Mouse (Mus musculus) erythroblast, adult 5-6 weeks (primary cell): ENCODE results near the gene Clspn. TPM values are rescaled to one million over a fixed set of nuclear protein-coding genes. Genes with fewer than 3 reads are reported as not detected.

Experiments used
- ATAC-seq: replicated peaks from 2 replicates; pipeline ENCODE4 v1.8.0; 2016; ENCODE audit warnings: moderate number of reproducible peaks, mild to moderate bottlenecking, moderate TSS enrichment, inconsistent platforms; ENCODE audit not compliant: poor library complexity, low FRiP score, severe bottlenecking
- total RNA-seq, 2 experiments: library from RNA; stranded (forward) in 1 of 2; stranded (reverse) in 1 of 2; fragments of 150-400 nt in 1 of 2; fragments of 200-764, 138-1000 nt in 1 of 2; gene quantifications; 2 replicates each; pipeline versions ENCODE4 v1.2.3 to v1.2.4; 2015 to 2017; ENCODE audit warnings: low replicate concordance in 2 of 2

Gene Clspn
- total RNA-seq, 2 experiments from 2014 or later = 24.4 to 121 TPM

- no peak for ATAC-seq
These were observed 70.4 kb downstream of the Clspn start for GRCm38 (mm10) chr4:126627021-126627681.

DNA sequence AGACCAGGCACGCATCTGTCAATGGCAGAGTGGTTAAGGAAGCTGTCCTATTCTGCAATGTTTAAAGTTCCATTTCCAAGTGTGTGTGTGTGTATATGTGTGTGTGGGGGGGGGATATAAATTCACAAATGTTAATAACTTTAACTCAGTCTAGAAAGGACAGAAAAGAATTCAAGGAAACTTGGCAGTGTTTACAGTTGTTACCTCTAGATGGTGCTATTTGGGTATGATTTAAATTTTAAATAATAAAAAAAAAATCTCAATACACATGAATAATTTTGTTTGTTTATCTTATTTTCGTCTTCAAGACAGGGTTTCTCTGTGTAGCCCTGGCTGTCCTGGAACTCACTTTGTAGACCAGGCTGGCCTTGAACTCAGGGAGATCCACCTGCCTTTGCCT is 75.2 kb downstream of the Clspn start:
- ATAC-seq = no peak

GRCm38 (mm10) chr4:126632668-126633067 is 75.9 kb downstream of the Clspn start:
- ATAC-seq = no peak

DNA sequence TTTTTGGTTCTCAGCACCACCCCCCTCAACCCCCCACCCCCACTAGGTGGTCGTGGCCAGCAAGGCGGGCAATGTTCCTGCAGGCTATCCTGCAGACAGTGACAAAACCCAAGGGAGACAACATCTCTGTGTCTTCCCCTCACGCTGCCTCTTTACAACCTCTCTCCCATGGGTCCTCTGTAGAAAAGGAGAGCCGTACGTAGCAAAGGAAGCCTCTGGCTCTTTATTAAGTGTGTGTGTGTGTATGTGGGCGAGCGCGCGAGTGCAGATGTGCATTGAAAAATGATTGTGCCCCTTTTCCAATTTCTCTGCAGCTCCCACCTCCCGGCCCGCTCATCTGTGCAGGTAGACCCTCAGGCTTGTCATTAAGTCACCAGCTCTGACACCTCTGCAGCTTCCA is 79.6 kb downstream of the Clspn start:
- ATAC-seq = no peak

DNA sequence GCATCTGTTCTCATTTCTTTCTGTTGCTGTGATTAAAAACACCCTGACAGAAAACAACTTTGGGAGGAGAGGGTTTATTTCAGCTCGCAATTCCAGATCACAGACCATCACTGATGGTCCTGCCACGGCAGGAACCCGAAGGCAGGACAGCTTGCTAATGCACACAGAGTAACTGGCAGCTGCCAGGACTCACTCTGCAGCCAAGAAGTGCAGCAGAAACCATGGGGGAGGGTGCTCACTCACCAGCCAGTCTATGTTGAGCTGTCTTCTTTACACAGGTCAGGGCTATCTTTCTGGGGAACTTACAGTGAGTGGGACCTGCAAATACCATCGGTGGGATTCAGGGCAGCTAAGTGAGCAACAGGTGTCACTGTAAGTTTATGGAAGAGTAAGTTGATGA is 80.7 kb downstream of the Clspn start:
- ATAC-seq = no peak

- ATAC-seq = no peak
These were observed 82.6 kb downstream of the Clspn start for GRCm38 (mm10) chr4:126639339-126639738.

DNA sequence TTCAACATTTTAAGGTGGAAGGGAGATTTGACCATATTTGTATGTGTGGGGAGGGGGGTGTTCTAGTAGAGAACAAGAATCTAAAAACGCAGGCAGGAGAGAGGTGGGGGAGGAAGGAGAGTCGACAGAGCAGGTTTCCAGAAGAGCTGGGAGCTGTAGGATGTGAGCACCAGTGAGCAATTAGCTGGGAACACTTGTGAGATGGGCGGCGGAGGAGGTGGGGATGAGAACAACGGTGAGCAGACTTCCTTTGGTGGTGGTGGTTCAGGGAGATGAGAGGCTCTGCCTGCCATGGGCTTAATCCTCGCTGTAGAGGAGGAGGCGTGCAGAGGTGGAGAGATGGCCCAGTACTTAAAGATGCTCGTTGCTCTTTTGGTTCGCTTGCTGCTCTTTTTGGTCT is 85.2 kb downstream of the Clspn start:
- ATAC-seq = no peak

Other genes with a start within 250 kb of the Clspn start
- 0.77 and 2.1 TPM in 2 replicates for gene Adprhl2, start 235.2 kb upstream of the Clspn start, total RNA-seq (2015; ENCODE audit: low replicate concordance)
- gene Adprhl2, start 235.2 kb upstream of the Clspn start, total RNA-seq (2017; ENCODE audit: low replicate concordance) = 4.3 and 4.6 TPM in 2 replicates
- not detected in 2 replicates for gene Tekt2, start 231.2 kb upstream of the Clspn start, total RNA-seq (2015; ENCODE audit: low replicate concordance)
- gene Tekt2, start 231.2 kb upstream of the Clspn start, total RNA-seq (2017; ENCODE audit: low replicate concordance) = not detected in 2 replicates
- gene Ago3, start 127.4 kb upstream of the Clspn start, total RNA-seq (2015; ENCODE audit: low replicate concordance) = 1.5 and 20.0 TPM in 2 replicates
- 0.77 and 1.5 TPM in 2 replicates for gene Ago3, start 127.4 kb upstream of the Clspn start, total RNA-seq (2017; ENCODE audit: low replicate concordance)
- 4.8 and 5.2 TPM in 2 replicates for gene Ago1, start 88.4 kb upstream of the Clspn start, total RNA-seq (2015; ENCODE audit: low replicate concordance)
- gene Ago1, start 88.4 kb upstream of the Clspn start, total RNA-seq (2017; ENCODE audit: low replicate concordance) = 2.8 and 3.7 TPM in 2 replicates
- gene Ago4, start 23.5 kb upstream of the Clspn start, total RNA-seq (2015; ENCODE audit: low replicate concordance) = 0.63 and 0.77 TPM in 2 replicates
- gene Ago4, start 23.5 kb upstream of the Clspn start, total RNA-seq (2017; ENCODE audit: low replicate concordance) = 1.1 and 1.4 TPM in 2 replicates
- 1.2 TPM in 1 of 2 replicates, not detected in the other for gene 5730409E04Rik, start 52.9 kb downstream of the Clspn start, total RNA-seq (2015; ENCODE audit: low replicate concordance)
- 0.09 TPM in 1 of 2 replicates, not detected in the other for gene 5730409E04Rik, start 52.9 kb downstream of the Clspn start, total RNA-seq (2017; ENCODE audit: low replicate concordance)
- 54.5 and 89.0 TPM in 2 replicates for gene Psmb2, start 120.7 kb downstream of the Clspn start, total RNA-seq (2015; ENCODE audit: low replicate concordance)
- gene Psmb2, start 120.7 kb downstream of the Clspn start, total RNA-seq (2017; ENCODE audit: low replicate concordance) = 14.4 and 30.6 TPM in 2 replicates
- not detected in 2 replicates for gene Tfap2e, start 179.3 kb downstream of the Clspn start, total RNA-seq (2015; ENCODE audit: low replicate concordance)
- gene Tfap2e, start 179.3 kb downstream of the Clspn start, total RNA-seq (2017; ENCODE audit: low replicate concordance) = not detected in 2 replicates
- gene Ncdn, start 196.5 kb downstream of the Clspn start, total RNA-seq (2015; ENCODE audit: low replicate concordance) = 0.96 and 1.7 TPM in 2 replicates
- gene Ncdn, start 196.5 kb downstream of the Clspn start, total RNA-seq (2017; ENCODE audit: low replicate concordance) = 0.98 and 2.7 TPM in 2 replicates
- 2.7 and 11.1 TPM in 2 replicates for gene AU040320, start 196.6 kb downstream of the Clspn start, total RNA-seq (2015; ENCODE audit: low replicate concordance)
- gene AU040320, start 196.6 kb downstream of the Clspn start, total RNA-seq (2017; ENCODE audit: low replicate concordance) = 5.4 and 9.2 TPM in 2 replicates